Mouse (Mus musculus) cortical plate, adult 2 months (tissue): ENCODE data around the gene Oas2.

ENCODE experiments used
- CTCF ChIP-seq: fragments of 200-500 bp; IDR thresholded peaks from 2 replicates; pipeline ENCODE4 v1.5.1; 2011; ENCODE audit warnings: mild to moderate bottlenecking, control low read depth, low read length; ENCODE audit not compliant: insufficient read depth; ENCODE audit errors: extremely low read depth
- POLR2A ChIP-seq: fragments of 200-500 bp; IDR thresholded peaks from 2 replicates; pipeline ENCODE4 v1.6.1; 2011; ENCODE audit warnings: mild to moderate bottlenecking, low read length, control low read depth; ENCODE audit not compliant: insufficient read depth; ENCODE audit errors: extremely low read depth

- TF ChIP-seq POLR2A (no peak), CTCF (no peak)
These were observed 32.8 kb upstream of the Oas2 start for GRCm38 (mm10) chr5:120782446-120782845.
